Mouse (Mus musculus): Measurements from ENCODE around the gene Gadd45a.

Gadd45a gene

DNA sequence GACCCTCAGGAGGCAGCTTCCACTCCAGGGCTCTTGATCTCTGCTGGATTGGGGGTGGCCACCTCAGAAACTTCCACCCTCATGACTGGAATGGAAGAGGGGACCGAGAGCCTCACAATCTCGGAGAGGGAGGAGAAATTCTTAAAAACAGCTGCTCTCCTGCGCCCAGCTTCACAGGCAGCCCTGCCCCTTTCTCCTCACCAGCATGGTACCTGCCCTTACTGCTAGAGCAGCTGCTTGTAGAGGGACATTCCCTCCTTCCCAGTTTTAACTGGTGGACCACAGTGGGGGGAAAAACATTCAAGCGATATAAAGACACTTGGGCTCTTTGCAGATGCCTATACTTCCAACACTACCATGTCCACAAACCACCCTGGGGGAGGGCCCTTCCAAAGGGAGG is 18.9 kb downstream of the Gadd45a start:
- no peak for DNase-seq (ENCODE audit: low spot score)

DNA sequence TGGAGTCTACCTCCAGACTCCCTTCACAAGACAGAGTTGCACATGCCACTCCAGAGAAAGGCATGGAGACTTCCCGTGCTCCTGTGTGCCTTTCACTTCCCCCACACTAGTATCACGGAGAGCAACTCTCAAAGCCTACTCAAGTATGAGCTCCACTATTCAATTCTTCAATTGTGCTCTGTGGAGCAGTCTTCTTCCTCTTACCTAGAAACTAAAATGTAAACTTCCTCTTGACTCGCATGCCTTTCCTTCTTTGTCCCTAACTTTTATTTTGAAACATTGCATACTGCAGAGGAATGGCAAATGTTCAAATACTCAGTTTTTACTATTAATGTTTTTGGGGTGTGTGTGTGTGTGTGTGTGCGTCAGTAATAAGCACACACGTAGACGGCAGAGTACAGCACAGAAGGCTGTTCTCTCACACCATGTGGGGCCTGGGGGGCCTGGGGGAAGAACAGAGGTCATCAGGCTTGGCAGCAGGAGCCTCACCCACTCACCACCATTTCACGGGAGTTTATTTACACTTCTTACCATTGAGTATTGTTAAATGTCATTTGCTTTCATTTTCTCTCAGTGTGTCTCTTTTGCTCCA is 20.6 kb downstream of the Gadd45a start:
- no peak for DNase-seq (ENCODE audit: low spot score)

DNA sequence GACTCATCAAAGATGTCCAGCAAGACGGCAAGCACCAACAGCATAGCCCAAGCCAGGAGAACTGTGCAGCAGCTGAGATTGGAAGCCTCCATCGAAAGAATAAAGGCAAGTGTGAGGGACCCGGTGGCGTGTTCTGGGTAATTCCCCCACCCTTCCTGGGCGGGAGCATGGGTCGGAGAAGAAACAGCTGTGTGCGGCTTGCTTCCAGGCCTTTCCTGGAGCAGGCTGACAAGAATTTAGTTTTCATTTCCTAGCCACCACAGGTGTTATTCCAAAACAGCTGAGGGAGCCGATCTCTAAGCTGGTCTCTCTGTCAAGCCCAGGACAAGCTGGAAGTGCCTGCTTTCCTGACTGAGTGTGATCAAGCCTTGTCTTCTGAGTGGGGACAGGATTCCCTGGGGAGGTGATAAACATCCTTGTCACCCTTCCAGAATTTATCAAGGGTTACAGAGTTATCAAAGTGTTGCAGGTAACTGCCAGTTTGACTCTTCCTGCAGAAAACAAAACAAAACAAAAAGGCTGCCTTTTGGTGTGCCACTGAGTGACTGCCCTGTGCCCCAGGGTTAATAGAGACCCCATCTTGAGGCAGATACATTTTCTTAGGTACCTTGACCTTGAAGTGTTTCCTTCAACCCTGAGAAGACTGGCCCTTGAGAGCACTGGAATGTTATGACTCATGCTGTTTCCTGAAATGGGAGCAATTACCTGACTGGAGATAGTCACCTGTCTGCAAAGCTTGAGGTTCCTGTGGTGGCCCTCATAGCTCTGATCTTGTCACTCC is 21.3 kb downstream of the Gadd45a start:
- no peak for DNase-seq (ENCODE audit: low spot score)

DNA sequence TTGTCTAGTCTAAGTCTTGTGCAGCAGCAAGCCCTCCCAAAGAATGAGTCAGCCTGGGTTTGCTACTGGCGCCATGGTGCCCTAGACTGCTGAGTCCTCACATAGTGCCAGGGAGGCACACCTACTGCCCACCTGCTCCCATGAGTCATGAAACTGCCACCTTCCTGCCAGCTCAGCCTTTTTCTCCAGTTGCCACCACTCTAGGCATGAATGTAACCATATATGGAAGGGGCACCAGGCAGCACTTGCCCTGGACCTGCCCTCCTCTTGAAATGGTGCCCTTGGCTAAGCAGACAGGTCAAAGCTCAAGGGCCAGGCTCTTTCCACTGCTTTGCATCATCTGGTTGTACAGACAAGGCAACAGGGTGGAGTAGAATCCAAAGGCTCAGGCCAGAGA is 22.6 kb downstream of the Gadd45a start:
- no peak for DNase-seq (ENCODE audit: low spot score)

DNA sequence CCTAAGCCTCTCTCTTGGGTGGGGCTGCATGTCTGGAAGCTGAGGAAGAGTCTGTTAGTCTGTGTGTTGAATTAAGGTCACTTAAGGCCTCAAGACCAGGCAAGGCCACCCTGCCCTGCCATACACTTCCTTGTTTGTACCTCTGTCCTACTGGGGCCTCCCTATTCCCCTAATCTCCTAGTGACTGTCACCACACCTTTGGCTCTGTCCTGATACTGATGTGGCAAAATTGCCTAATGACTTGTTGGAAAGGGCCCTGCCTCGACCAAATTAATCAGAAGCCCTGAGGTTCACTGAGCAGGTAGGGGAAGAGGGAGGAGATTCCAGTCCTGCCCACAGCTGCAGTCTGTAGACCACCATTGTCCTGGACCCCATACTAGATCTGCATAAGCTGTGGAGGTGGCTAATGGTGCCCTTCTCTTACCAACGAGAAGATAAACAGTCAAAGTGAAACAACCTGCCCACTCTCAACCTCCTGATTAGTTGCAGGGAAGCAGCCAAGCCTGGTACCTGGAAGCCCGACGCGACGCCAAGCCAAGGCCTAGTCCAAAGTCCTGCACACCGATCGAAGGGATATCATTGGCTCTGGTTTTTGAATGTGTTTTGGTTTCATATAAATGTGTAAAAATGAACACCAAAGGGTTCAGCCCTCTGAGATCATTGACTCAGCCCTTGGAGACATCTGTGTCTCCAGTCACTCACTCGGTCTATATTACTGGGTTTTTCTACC is 23.1 kb downstream of the Gadd45a start:
- DNase-seq (ENCODE audit: low spot score), result no peak

DNA sequence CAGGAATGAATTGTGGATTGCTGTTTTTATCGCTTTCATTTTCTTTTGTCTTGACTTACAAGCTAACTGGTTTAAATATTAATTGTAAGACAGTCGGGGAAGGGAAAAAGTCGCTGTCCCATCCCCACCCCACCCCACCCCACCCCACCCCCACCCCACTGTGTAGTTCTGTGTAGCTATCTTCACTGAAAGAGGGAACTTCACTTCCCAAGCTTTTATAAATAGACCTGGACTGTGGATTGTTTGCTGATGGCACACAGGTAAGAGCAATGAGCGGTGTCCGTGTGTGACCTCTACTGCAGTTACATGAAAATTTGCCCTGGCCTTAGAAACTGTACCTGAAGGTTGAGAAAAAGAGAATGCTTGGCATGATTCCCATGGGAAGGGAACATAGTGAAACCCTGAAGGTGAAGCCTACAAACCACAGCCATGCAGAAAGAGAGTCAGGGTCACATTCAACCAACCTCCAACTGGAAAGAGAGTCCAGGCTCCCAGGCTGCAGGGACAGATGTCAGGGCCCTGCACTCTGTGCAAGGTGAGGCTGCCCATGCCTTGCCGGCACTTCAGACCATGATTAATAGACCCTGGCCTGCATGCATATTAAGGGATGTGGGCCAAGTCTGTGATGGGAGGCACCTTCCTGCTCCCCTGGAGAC is 23.8 kb downstream of the Gadd45a start:
- no peak for DNase-seq (ENCODE audit: low spot score)

DNA sequence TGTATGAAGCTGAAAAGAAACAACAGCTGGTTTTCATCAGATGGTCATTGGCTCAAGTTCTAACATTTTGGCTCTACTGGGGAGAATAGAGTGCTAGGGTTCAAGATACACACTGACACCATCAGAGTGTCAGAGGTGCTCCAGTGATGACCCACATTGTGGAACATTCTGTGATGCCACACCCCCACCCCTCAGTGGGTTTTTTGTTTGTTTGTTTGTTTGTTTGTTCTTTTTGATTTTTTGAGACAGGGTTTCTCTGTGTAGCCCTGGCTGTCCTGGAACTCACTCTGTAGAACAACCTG is 26.1 kb downstream of the Gadd45a start:
- DNase-seq (ENCODE audit: low spot score), result no peak

DNA sequence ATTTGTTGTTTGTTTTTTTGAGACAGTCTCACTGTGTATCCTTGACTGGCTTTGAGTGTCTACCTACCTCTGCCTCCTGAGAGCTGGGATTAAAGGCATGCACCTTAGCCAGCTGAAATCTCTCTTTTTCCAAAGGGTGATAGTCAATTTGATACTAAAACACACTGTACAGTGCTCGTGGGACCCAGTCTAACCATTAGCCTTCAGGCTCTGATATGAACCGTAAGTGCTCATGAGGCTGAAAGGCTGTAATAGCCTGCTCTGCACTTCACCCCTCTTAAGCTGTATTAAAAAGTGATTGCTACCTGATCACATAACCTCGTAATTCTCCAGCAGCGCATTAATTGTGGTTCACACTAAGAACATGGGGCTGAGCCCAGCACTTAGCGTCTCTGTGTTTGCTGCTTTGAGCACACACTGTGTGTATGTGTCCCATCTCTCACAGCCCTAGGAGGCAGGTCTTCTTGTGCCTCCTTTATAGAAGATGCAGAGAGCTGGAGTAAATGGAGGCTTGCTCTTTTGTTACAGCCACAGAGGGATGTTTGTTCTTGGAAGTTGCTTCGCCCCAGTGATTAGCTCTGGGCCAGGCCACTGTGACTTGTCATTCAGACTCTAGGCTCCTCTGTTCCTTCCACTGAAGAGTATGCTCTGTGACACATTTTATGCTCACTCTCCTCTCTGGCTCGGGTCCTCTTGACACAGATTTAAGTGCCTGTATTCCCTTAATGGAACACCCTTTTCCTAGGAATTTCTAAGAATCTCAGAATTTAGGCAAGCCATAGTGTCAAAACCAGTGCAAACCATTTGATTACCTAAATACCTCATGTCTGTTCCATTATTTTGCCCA is 26.7 kb downstream of the Gadd45a start:
- DNase-seq (ENCODE audit: low spot score), result no peak

DNA sequence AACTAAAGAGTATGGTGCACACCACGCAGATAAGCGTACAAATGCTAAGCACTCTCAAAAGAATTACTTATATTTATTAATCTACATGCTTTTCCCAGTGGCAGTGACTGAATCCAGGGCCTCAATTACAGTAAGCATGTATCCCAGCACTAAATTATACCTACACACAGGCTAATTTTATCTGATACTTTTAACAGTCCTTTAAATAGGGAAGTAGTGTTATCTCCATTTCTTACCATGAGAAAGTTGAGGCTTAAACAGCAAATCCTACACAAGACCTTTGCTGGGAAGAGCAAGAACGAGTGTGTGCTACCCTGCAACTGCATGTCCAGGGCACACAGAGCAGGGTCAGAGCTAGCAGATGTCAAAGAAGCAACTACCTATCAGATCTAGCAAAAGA is 27.4 kb downstream of the Gadd45a start:
- DNase-seq (ENCODE audit: low spot score), result no peak

DNA sequence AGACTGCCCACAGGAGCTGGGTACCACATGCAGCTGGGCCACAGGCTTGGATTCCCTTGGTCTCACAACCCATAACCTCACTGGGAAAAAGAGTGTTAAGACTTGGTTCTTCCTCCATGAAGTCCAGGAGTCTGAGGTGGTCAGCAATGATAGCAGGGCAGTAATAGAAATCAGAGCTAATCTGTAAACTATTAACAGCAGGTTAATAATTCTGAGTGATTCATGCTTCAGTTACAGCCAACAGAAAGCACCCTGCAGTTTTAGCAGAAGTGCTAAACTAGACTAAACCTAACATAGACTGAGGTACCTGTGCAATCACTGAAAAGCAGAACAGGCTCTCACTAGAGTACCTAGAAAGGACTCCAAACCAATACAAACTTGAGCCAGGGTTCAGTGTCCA is 37.5 kb downstream of the Gadd45a start:
- DNase-seq (ENCODE audit: low spot score), result no peak

DNA sequence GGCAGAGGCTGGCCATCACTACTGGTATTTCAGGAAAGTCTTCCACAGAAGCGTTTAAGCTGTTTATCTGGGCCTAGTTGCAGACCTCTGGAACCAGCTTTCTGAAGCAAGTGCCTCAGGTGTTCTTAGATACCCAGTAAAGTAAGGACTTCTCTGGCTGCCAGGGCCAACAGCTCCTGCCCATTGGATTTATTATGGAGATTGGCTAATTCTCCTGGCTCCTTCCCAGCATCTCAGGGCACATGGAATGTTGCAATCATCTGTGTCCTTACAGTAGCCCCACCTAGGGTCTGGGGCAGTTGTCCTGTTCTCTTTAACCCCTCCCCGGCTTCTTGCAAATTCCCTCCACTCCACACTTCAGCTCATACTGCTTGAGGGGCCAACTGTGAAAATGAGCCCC is 38.6 kb downstream of the Gadd45a start:
- DNase-seq (ENCODE audit: low spot score), result no peak

DNA sequence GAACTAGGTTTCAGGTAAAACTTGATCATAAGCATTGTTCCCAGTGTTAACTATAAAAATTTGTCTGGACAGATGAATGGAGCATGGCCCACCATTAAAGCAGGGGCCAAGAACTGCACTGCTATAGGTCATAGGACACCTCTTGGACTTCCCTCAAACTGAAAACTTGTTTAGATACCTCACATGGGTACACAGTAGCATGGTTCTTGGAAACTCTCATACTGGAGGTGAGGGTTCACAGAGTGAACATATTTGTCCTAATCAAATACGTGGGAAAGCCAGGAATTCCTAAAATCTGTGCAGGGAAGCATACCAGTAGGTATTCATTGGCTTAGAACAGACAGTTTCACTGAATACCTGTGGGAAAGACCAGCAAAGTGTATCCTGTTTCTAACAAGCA is 41.0 kb downstream of the Gadd45a start:
- no peak for DNase-seq (ENCODE audit: low spot score)

DNA sequence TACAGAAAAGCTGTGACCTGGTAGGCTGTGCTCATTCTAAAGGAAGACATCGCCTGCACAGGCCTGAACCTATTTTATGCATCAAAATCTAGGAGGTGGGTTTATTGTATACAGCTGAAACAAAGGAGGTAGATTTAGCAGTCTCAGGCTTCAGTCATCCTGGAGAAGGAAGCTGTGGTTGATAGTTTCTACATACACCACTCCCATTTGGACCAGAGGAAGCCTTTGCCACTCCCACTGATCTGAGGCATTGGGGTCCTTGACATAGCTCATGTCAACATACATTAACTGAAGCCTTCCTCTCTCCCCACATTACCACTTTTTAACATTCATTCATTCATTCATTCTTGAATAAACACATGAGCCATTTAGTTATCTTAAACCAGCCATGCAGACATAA is 41.4 kb downstream of the Gadd45a start:
- no peak for DNase-seq (ENCODE audit: low spot score)

DNA sequence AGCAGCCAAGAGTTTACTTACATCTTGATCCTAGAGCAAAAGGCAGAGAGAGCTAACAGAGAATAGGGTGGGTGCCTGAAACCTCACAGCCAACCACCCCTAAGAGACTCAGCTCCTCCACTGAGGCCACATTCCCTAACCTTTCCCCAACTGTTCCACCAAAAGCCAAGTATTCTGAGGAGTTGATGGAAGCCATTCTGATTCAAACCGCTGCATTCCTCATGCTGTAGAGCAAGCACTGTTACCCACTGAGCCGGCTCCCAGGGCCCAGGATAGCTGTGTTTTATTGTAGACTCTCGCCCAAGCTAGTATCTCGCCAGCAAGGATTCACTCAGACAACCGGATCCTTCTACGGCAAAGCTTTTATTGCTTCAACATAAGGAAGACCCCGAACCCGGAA is 42.3 kb downstream of the Gadd45a start:
- DNase-seq (ENCODE audit: low spot score), result no peak

DNA sequence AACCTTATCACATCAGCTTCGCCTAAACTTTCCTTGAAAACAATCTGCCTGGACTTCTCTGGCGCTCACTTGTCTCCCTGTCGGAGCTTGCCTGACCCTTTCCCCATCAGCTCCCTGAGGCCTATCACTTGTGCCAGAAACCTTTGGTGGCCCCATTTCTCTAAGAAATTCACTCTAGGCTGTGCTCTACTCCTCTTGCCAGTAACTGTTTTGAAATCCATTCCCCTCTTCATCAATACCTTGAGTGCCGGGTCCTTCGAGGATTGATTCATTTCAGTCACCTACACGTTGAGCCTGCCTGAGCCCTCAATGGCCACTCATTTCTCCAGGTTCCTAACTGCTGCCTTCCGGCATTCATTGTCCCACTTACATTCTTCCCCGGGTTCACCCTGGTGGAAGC is 44.5 kb downstream of the Gadd45a start:
- no peak for DNase-seq (ENCODE audit: low spot score)

DNA sequence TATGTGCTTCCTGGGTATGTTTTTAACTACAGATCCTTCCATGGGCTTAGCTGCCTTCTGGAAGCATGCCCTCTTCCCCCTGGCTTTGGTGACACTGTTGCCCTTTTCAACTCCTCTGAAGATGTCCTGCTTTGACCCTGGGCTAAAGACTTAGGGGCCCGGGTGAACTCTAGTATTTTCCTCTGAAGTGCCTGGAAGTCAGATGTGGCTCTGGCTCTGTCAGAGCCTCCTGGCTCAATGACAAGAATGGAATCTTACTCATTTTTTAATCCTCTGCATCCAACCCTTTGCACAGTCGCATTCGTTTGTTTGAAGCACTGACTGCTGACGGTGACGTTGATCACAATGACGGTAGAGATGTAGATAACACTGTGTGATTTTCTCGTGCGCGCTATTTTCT is 45.0 kb downstream of the Gadd45a start:
- DNase-seq (ENCODE audit: low spot score), result no peak

DNA sequence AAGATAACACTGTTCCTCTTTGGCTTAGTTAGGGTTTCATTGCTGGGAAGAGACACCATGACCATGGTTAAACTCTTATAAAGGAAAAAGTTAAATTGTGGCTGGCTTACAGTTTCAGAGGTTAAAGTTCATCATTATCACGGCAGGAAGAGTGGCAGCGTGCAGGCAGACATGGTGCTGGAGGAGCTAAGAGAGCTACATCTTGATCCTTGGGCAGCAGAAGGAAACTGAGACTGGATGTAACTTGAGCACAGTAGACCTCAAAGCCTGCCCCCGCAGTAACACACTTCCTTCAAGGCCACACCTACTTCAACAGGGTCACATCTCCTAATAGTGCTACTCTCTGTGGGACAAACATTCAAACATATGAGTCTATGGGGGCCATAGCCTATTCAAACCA is 47.7 kb downstream of the Gadd45a start:
- DNase-seq (ENCODE audit: low spot score), result no peak

DNA sequence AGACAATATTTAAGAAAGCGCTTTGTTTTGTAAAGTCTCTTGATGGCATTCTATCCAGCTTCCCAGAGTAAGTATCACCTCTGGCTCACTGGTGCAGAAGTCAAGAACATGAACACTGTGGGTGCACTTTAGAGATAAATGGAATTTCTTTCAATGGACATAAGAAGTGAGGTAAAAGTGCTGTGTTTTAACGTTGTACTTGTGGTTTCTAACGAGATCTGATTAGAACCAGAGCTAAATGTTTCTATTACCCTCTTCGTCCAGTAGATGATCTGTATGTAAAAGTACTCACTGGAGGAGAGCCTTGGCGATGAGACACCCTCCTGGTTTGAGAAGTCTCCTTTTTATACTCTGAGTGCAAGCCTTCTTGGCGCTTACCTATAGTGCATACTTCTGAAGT is 48.2 kb downstream of the Gadd45a start:
- DNase-seq (ENCODE audit: low spot score), result no peak

DNA sequence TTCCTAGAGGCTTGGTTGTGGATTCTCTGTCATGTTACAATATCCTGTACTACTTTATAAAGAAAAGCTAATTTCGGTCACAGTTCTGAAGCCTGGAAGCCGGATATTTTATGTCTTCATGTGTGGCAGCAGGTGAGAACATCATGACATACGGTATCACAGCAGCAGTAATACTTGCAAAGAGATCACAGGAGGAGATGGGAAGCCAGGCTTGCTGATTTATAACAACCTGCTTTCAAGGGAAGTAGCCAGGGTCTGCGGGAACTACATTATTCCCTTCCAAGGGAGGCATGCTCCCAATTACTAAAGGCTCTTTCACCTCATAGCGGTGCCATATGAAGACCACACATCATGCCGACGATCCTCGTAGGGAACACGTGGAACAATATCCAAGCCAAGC is 48.9 kb downstream of the Gadd45a start:
- no peak for DNase-seq (ENCODE audit: low spot score)

DNA sequence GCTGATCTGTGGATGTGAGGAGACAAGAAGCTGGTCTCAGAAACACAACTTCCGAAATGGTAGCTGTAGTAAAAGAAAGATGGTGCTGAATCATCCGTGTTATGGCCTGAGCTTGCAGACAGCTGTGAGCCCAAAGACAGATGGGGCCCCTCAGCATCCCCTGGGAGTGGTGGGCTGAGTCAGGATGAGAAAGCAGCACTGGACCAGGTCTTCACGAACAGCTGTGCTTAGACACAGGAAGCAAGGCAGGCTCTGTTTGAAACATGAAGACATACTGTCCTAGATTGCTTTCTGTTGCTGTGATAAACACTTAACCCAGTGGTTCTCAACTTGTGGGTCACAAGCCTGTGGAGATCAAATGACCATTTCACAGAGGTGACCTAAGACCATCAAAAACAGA is 49.6 kb downstream of the Gadd45a start:
- no peak for DNase-seq (ENCODE audit: low spot score)

DNA sequence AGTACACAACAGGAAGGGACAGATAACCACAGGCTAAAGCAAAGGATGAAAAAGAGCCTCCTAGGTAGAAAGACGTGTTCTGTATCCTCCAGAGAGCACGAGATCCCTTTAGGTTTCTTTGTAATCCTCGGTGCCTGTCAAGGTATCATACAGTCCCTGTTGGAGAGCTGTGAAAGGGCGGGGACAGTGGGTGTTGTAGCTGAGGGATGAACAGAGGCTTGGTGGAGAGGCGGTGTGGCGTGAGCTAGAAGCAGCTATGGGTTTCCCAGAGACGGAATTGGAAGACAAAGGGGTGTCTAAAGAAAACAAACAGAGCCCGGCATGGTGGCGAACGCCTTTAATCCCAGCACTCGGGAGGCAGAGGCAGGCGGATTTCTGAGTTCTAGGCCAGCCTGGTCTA is 51.2 kb downstream of the Gadd45a start:
- DNase-seq (ENCODE audit: low spot score), result no peak

DNA sequence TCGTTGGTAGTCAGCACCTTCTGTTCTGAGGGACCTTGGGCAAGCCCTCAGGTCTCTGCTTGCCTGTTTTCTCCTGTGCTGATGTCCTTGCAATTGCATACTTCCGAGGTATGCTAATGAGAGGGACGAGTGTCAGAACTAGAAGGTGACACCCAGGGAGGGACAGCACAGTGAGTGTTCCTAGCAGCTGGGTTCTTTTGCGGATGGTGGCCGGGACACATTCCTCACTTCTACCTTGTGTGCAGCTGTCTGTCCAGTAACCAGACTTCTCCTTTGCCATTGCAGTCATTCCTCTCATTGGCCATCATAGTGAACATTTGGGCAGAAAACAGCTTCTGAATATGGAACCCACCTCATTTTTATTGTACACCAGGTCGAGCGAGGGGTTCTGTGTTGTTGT is 51.8 kb downstream of the Gadd45a start:
- no peak for DNase-seq (ENCODE audit: low spot score)

Measured in urinary bladder, postnatal 25 days (tissue).